ENCODE assay signal across 26 mouse cellular contexts in genomic region chr10:45151771-45152692, GRCm38 (mm10). TPM values are rescaled to one million over a fixed set of nuclear protein-coding genes. Genes with fewer than 3 reads are reported as not detected.
DNase-seq lines count a peak whose midpoint lies in the region; ATAC-seq and TF ChIP-seq lines count a peak whose summit lies in the region.
"Had no signal": no experiment of that assay in that cellular context is flagged by ENCODE, and none has a peak within 500 bp of the region (broad histone marks: within the 10 kb centered on the region; RNA-seq: fewer than 3 reads in every experiment).

No protein-coding gene starts in this region.

- H3K27ac ChIP-seq in forebrain, embryonic 11.5 days (ENCODE audit: low read depth, low read length) = no peak overlapping the region
- no peak overlapping the region for H3K27ac ChIP-seq in forebrain, embryonic 10.5 days
- no peak overlapping the region for H3K27ac ChIP-seq in midbrain, embryonic 11.5 days (ENCODE audit: low read depth, low read length)
- no peak overlapping the region for H3K27ac ChIP-seq in midbrain, embryonic 10.5 days (replicated peaks)
- H3K27ac ChIP-seq in forebrain, embryonic 14.5 days (ENCODE audit: low read depth, low read length) = no peak overlapping the region
- 0 out of 2 replicates have a peak overlapping the region, but pooled peaks have one; percentile 13 for H3K27ac ChIP-seq in midbrain, embryonic 14.5 days (replicated peaks; ENCODE audit: low read depth, low read length)
- no peak overlapping the region for H3K27ac ChIP-seq in stomach, postnatal 0 days (replicated peaks)
- H3K27ac ChIP-seq: embryonic facial prominence, embryonic 13.5 days; limb, embryonic 15.5 days; liver, embryonic 14.5 days; lung, embryonic 15.5 days had no signal

- peak; percentile 13; the same call in 1 of the 2 replicates for ATAC-seq in forebrain, embryonic 11.5 days (replicated peaks; ENCODE audit: low FRiP score)
- no peak for ATAC-seq in midbrain, embryonic 11.5 days (ENCODE audit: low FRiP score)
- peak; percentile 25 for ATAC-seq in forebrain, embryonic 14.5 days
- ATAC-seq in midbrain, embryonic 14.5 days (ENCODE audit: low FRiP score, low TSS enrichment) = no peak
- ATAC-seq in stomach, postnatal 0 days (ENCODE audit: low FRiP score, low TSS enrichment) = no peak

- no peaks in the 10 kb centered on the region; the same call in 1 of the 2 replicates for H3K36me3 ChIP-seq in forebrain, embryonic 11.5 days (ENCODE audit: control insufficient read depth, insufficient read depth, low read length)
- H3K36me3 ChIP-seq in forebrain, embryonic 10.5 days (replicated peaks) = peaks cover 92% of the 10 kb centered on the region
- peaks cover 19% of the 10 kb centered on the region for H3K36me3 ChIP-seq in midbrain, embryonic 11.5 days (ENCODE audit: control insufficient read depth, insufficient read depth, low read length)
- H3K36me3 ChIP-seq in midbrain, embryonic 10.5 days = peaks cover 86% of the 10 kb centered on the region
- H3K36me3 ChIP-seq in forebrain, embryonic 14.5 days (ENCODE audit: control insufficient read depth, insufficient read depth, low read length) = peaks cover 41% of the 10 kb centered on the region
- peaks cover 50% of the 10 kb centered on the region for H3K36me3 ChIP-seq in midbrain, embryonic 14.5 days (ENCODE audit: control insufficient read depth, insufficient read depth, low read length)
- peaks cover 19% of the 10 kb centered on the region for H3K36me3 ChIP-seq in stomach, postnatal 0 days (ENCODE audit: control insufficient read depth, insufficient read depth, low read length)

- peaks cover 5% of the 10 kb centered on the region; the same call in 1 of the 2 replicates for H3K4me1 ChIP-seq in forebrain, embryonic 11.5 days (replicated peaks; ENCODE audit: control insufficient read depth, insufficient read depth, low read length)
- H3K4me1 ChIP-seq in forebrain, embryonic 10.5 days = peaks cover 32% of the 10 kb centered on the region
- H3K4me1 ChIP-seq in midbrain, embryonic 11.5 days (ENCODE audit: control insufficient read depth, insufficient read depth, low read length) = peaks cover 12% of the 10 kb centered on the region
- H3K4me1 ChIP-seq in midbrain, embryonic 10.5 days = peaks cover 23% of the 10 kb centered on the region
- peaks cover 9% of the 10 kb centered on the region for H3K4me1 ChIP-seq in forebrain, embryonic 14.5 days (ENCODE audit: control insufficient read depth, insufficient read depth, low read length)
- H3K4me1 ChIP-seq in midbrain, embryonic 14.5 days (ENCODE audit: control insufficient read depth, insufficient read depth, low read length) = peaks cover 14% of the 10 kb centered on the region
- H3K4me1 ChIP-seq in stomach, postnatal 0 days (replicated peaks; ENCODE audit: control insufficient read depth, insufficient read depth) = no peaks in the 10 kb centered on the region
- H3K4me1 ChIP-seq: embryonic facial prominence, embryonic 13.5 days; limb, embryonic 15.5 days; lung, embryonic 15.5 days had no signal

- no peak overlapping the region for H3K4me2 ChIP-seq in forebrain, embryonic 11.5 days (ENCODE audit: low read depth, low read length, severe bottlenecking)
- H3K4me2 ChIP-seq in midbrain, embryonic 11.5 days = no peak overlapping the region
- no peak overlapping the region for H3K4me2 ChIP-seq in forebrain, embryonic 14.5 days (ENCODE audit: low read length)
- H3K4me2 ChIP-seq in midbrain, embryonic 14.5 days (ENCODE audit: low read length) = no peak overlapping the region
- H3K4me2 ChIP-seq in stomach, postnatal 0 days (replicated peaks; ENCODE audit: low read depth) = no peak overlapping the region
- H3K4me2 ChIP-seq: embryonic facial prominence, embryonic 13.5 days; heart, embryonic 12.5 days; limb, embryonic 15.5 days; lung, embryonic 15.5 days had no signal

- 79% methylated on average over 12 of the region's 12 CpGs for WGBS in forebrain, embryonic 11.5 days
- WGBS in forebrain, embryonic 10.5 days = 89% methylated on average over 12 of the region's 12 CpGs
- 91% methylated on average over 12 of the region's 12 CpGs for WGBS in midbrain, embryonic 11.5 days
- 92% methylated on average over 12 of the region's 12 CpGs for WGBS in midbrain, embryonic 10.5 days
- 59% methylated on average over 12 of the region's 12 CpGs for WGBS in forebrain, embryonic 14.5 days
- 86% methylated on average over 12 of the region's 12 CpGs for WGBS in midbrain, embryonic 14.5 days
- WGBS in stomach, postnatal 0 days = 94% methylated on average over 12 of the region's 12 CpGs

- TF ChIP-seq EP300 in stomach, postnatal 0 days (optimal IDR thresholded peaks at IDR 0.05) = no peak

- no peak for DNase-seq in forebrain, embryonic 11.5 days (ENCODE audit: low spot score)
- DNase-seq in forebrain, embryonic 10.5 days (ENCODE audit: extremely low spot score, low spot score) = no peak
- peak; percentile 65 for DNase-seq in midbrain, embryonic 11.5 days (ENCODE audit: low spot score, missing footprints)
- DNase-seq in midbrain, embryonic 10.5 days (ENCODE audit: low spot score) = no peak
- DNase-seq in forebrain, embryonic 14.5 days (ENCODE audit: low spot score) = peak; percentile 46
- no peak for DNase-seq in midbrain, embryonic 14.5 days
- no peak for DNase-seq in layer of hippocampus, postnatal 25 days (ENCODE audit: extremely low spot score in 1 of 2, low spot score in 1 of 2)
- no peak for DNase-seq in stomach, postnatal 0 days (ENCODE audit: low spot score)
- DNase-seq: adrenal gland, postnatal 14 days; cerebellum, adult 8-10 months; cerebellum, postnatal 36 days; gastrocnemius, postnatal 10 days; heart, adult 18-20 months; heart, postnatal 10 days; kidney, adult 11 months; kidney, postnatal 4 days; lung, postnatal 4 days had no signal

- no peaks in the 10 kb centered on the region for H3K9me3 ChIP-seq in forebrain, embryonic 11.5 days (ENCODE audit: control insufficient read depth, low read length)
- no peaks in the 10 kb centered on the region for H3K9me3 ChIP-seq in forebrain, embryonic 10.5 days
- no peaks in the 10 kb centered on the region for H3K9me3 ChIP-seq in midbrain, embryonic 11.5 days (ENCODE audit: control insufficient read depth, low read length)
- no peaks in the 10 kb centered on the region for H3K9me3 ChIP-seq in midbrain, embryonic 10.5 days (replicated peaks)
- no peaks in the 10 kb centered on the region for H3K9me3 ChIP-seq in forebrain, embryonic 14.5 days (replicated peaks; ENCODE audit: control insufficient read depth, low read length)
- no peaks in the 10 kb centered on the region for H3K9me3 ChIP-seq in midbrain, embryonic 14.5 days (ENCODE audit: control insufficient read depth, low read length)
- no peaks in the 10 kb centered on the region for H3K9me3 ChIP-seq in stomach, postnatal 0 days (ENCODE audit: control insufficient read depth, low read length)
- H3K9me3 ChIP-seq: embryonic facial prominence, embryonic 13.5 days; heart, embryonic 12.5 days; limb, embryonic 15.5 days; lung, embryonic 15.5 days had no signal

- H3K4me3 ChIP-seq in forebrain, embryonic 11.5 days (ENCODE audit: low read depth, low read length) = no peak overlapping the region
- no peak overlapping the region for H3K4me3 ChIP-seq in forebrain, embryonic 10.5 days
- H3K4me3 ChIP-seq in midbrain, embryonic 11.5 days (ENCODE audit: low read depth, low read length) = no peak overlapping the region
- H3K4me3 ChIP-seq in midbrain, embryonic 10.5 days = no peak overlapping the region
- no peak overlapping the region for H3K4me3 ChIP-seq in forebrain, embryonic 14.5 days (ENCODE audit: low read depth, low read length)
- H3K4me3 ChIP-seq in midbrain, embryonic 14.5 days (replicated peaks; ENCODE audit: low read depth, low read length) = no peak overlapping the region
- no peak overlapping the region for H3K4me3 ChIP-seq in stomach, postnatal 0 days (ENCODE audit: low read depth, low read length)
- H3K4me3 ChIP-seq: embryonic facial prominence, embryonic 13.5 days; erythroblast, embryonic 14.5 days; heart, embryonic 12.5 days; limb, embryonic 15.5 days; lung, embryonic 15.5 days had no signal

- H3K27me3 ChIP-seq in forebrain, embryonic 11.5 days (ENCODE audit: control insufficient read depth, insufficient read depth, low read length) = no peaks in the 10 kb centered on the region
- H3K27me3 ChIP-seq in forebrain, embryonic 10.5 days (ENCODE audit: poor library complexity, severe bottlenecking) = no peaks in the 10 kb centered on the region
- no peaks in the 10 kb centered on the region for H3K27me3 ChIP-seq in midbrain, embryonic 11.5 days (ENCODE audit: control insufficient read depth, insufficient read depth, low read length)
- H3K27me3 ChIP-seq in midbrain, embryonic 10.5 days (ENCODE audit: low read depth, poor library complexity, severe bottlenecking) = no peaks in the 10 kb centered on the region
- H3K27me3 ChIP-seq in forebrain, embryonic 14.5 days (replicated peaks; ENCODE audit: control insufficient read depth, insufficient read depth, low read length) = no peaks in the 10 kb centered on the region
- no peaks in the 10 kb centered on the region for H3K27me3 ChIP-seq in midbrain, embryonic 14.5 days (ENCODE audit: control insufficient read depth, insufficient read depth, low read length)
- H3K27me3 ChIP-seq in stomach, postnatal 0 days (ENCODE audit: control insufficient read depth, insufficient read depth, low read length) = no peaks in the 10 kb centered on the region
- H3K27me3 ChIP-seq: embryonic facial prominence, embryonic 13.5 days; heart, embryonic 12.5 days; limb, embryonic 15.5 days; lung, embryonic 15.5 days had no signal

- no peak for TF ChIP-seq CTCF in stomach, postnatal 0 days (IDR thresholded peaks at IDR 0.05; ENCODE audit: low read depth)

- H3K9ac ChIP-seq in forebrain, embryonic 11.5 days (ENCODE audit: low read length) = no peak overlapping the region
- H3K9ac ChIP-seq in midbrain, embryonic 11.5 days (ENCODE audit: low read length) = no peak overlapping the region
- H3K9ac ChIP-seq in forebrain, embryonic 14.5 days (ENCODE audit: low read length) = no peak overlapping the region
- H3K9ac ChIP-seq in midbrain, embryonic 14.5 days (replicated peaks; ENCODE audit: low read length) = no peak overlapping the region
- H3K9ac ChIP-seq in stomach, postnatal 0 days (ENCODE audit: low read length) = no peak overlapping the region
- H3K9ac ChIP-seq: embryonic facial prominence, embryonic 13.5 days; heart, embryonic 12.5 days; limb, embryonic 15.5 days; liver, embryonic 14.5 days; lung, embryonic 15.5 days had no signal

RNA-seq across cellular contexts. Expression of gene Popdc3, which starts 25.9 kb away (rescaled TPM):
- polyA plus RNA-seq in forebrain, embryonic 11.5 days (2014; fragmentation: Nextera tagmentation; extraction: Ambion mirVana) = 0.24 and 0.27 TPM in 2 replicates
- polyA plus RNA-seq in forebrain, embryonic 10.5 days (2016; fragmentation: Nextera tagmentation; extraction: Ambion mirVana) = 0.07 and 0.14 TPM in 2 replicates
- polyA plus RNA-seq in midbrain, embryonic 11.5 days (2014; fragmentation: Nextera tagmentation; extraction: Ambion mirVana) = 0.19 and 0.22 TPM in 2 replicates
- polyA plus RNA-seq in midbrain, embryonic 10.5 days (2016; fragmentation: Nextera tagmentation; extraction: Ambion mirVana) = 0.19 and 0.22 TPM in 2 replicates
- polyA plus RNA-seq in forebrain, embryonic 14.5 days (2014; fragmentation: Nextera tagmentation; extraction: Ambion mirVana) = 0.44 and 0.63 TPM in 2 replicates
- 0.79 and 1.0 TPM in 2 replicates for polyA plus RNA-seq in midbrain, embryonic 14.5 days (2014; fragmentation: Nextera tagmentation; extraction: Ambion mirVana)
- 1 to 10 TPM; 4.3 to 6.7 TPM for total RNA-seq in layer of hippocampus, postnatal 25 days (2021)
- 3.3 and 4.2 TPM in 2 replicates for polyA plus RNA-seq in stomach, postnatal 0 days (2015; fragmentation: Nextera tagmentation; extraction: Ambion mirVana)
- total RNA-seq: megakaryocyte-erythroid progenitor cell, adult 5-6 weeks had no signal
- polyA plus RNA-seq: erythroblast, embryonic 14.5 days; small intestine, adult 2 months; testis, adult 2 months had no signal

Comparison
In these comparisons a context has a peak if more than half of its experiments do, and no peak if none do; other contexts are left out.
1. DNase-seq: peak in midbrain, embryonic 11.5 days (single experiment) and forebrain, embryonic 14.5 days (single experiment); none in forebrain, embryonic 11.5 days (single experiment), forebrain, embryonic 10.5 days (single experiment), midbrain, embryonic 10.5 days (single experiment), midbrain, embryonic 14.5 days (single experiment), layer of hippocampus, postnatal 25 days (0 of 2) and stomach, postnatal 0 days (single experiment).
2. ATAC-seq: peak in forebrain, embryonic 11.5 days (single experiment) and forebrain, embryonic 14.5 days (single experiment); none in midbrain, embryonic 11.5 days (single experiment), midbrain, embryonic 14.5 days (single experiment) and stomach, postnatal 0 days (single experiment).